Mouse (Mus musculus) urinary bladder, adult 2 months (tissue): ENCODE measurements around the gene Rap1b. TPM values are rescaled to one million over a fixed set of nuclear protein-coding genes. Genes with fewer than 3 reads are reported as not detected.

Source experiments
- DNase-seq: peaks from one replicate; pipeline ENCODE4 v3.0.0; 2022; ENCODE audit warnings: low spot score
- polyA plus RNA-seq: library from polyadenylated mRNA; depleted of rRNA; stranded (reverse); fragments of >200 nt; gene quantifications from 2 replicates; pipeline ENCODE4 v1.2.3, GENCODE M21; 2012

The Rap1b gene
- polyA plus RNA-seq, 1 experiment, result 114 TPM

GRCm38 (mm10) chr10:117783786-117784420 lies 61.9 kb downstream of the Rap1b start:
- no peak for DNase-seq

GRCm38 (mm10) chr10:117782491-117783260 lies 63.2 kb downstream of the Rap1b start:
- no peak for DNase-seq

GRCm38 (mm10) chr10:117782056-117782455 lies 63.8 kb downstream of the Rap1b start:
- no peak for DNase-seq

- DNase-seq, result no peak
Measured at GRCm38 (mm10) chr10:117781021-117781725, 64.7 kb downstream of the Rap1b start.

DNA sequence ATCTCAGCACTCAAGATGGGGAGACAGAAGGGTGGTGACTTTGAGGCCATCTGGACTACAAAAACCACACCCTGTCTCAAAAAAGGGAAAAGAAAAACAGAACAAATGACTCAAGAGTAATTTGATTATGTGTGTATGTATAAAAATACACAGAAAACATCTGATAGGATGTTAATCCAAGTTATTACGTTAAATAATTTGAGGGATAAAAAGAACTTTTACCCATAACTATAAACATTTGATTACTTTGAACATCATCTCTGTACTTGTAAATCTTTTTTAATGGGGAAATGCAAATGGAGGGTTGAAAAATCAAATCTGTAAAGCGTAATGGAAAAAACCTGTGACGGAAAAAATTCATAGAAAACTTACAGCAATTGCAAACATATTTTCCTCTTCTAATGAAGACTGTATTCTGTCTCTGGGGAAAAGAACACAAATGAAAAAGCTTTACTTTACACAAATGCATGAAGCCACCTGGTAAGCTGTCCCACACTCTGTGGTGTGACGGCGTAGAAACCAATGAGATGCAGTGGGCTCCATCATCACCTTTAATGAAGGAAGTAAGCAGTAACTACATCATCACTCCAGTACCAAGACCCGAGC lies 65.4 kb downstream of the Rap1b start:
- no peak for DNase-seq

DNA sequence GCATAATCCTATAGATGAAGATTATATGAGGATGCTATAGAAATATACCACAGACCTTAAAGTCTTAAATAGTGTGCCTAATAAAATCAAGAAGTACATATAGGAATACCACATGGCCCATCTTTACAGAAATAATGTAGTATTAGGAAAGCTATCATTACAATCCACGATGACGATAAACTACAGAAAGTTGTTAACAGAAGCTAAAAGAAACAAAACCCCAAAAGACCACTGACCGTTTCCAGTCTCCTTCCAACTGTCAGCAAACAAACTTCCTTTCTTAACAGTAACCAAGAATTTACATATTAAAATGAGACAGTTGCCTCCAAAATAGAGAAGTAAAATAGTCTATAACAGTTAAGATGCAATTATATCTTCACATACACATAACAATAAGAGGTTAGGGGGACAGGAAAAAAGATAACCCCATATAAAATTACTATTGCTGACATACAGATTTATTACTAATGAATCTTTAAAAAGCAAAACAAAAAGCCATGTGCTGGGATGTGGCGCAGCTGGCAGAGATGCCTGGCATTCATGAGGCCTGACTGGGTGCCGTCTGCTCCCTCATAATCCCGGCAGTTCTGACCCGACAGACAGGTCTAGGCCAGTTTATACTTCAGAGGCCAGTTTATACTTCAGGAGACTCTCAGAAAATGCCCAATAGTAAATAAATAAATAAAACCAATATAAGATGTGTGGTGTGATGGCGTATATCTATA lies 66.1 kb downstream of the Rap1b start:
- no peak for DNase-seq

DNA sequence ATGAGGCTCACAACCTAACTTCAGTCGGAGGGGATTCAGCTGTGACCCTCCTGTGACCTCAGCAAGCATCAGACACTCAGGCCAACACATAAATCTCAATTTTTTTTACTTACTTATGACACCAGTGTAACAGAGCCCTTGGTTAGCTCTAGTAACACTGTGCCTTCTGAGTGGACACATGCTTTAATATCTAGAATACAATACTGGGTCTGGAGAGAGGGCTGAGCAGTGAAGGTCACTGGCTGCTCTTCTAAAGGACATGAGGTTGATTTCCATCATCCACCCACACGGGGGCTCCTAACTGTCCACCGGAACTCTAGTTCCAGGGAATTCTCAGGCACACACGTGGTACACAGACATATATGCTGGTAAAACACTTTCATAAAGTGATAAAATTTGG lies 66.9 kb downstream of the Rap1b start:
- no peak for DNase-seq

DNA sequence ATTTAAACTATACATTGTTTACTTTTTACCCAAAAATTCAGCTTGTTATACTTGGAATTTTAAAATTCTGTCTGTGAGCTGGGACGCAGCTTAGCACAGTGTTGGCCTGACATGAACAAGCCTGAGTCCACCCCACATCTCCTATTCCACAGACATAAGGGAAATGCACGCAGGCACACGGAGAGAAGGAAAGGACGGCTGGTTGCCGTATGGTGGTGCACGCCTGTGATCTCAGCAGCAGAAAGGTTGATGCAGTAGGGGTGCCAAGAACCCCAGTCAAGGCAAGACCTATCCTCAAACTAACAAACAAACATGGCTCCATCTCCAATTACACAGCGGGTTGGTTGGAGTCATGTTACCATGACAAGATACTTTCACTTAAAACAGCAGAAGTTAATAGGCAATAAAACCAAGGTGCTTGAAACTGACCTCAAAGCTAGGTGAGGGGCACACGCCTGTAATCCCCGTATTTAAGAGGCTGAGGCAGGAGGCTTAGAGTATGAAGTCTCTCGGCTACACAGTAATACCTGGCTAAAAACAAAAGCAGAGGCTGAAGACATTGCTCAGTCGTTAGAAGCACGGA lies 67.4 kb downstream of the Rap1b start:
- no peak for DNase-seq

DNA sequence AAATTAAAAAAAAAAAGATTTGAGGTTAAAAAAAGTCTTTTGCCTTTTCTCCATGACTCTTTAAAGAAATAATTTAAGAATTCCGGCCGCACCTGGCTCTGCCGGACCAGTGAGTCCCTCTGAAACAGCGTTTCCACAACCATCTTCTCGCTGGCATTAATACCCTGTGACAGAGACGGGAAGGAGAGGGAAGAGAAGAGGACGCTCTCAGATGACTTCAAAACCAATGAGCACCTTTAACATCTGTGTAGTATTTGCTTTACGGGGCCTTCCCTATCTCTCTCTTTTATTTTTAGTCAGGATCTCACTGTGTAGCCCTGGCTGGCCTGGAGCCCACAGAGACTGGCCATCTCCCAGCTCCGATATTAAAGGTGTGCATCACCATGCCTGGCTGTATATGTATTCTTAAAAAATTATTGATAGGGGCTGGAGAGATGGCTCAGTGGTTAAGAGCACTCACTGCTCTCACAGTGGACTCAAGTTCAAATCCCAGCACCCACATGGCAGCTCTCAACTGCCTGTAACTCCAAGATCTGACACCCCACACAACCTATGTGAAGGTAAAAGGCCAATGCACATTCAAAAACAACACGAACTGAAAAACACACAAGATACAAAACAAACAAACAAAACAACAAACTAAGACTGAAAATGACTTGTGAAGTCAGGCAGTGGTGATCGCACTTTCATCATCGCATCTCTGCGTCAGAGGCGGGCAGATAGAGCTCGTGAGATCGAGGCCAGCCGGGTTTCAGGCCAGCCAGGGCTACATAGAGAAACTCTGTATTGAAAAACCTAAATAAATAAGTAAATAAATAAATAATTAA lies 68.1 kb downstream of the Rap1b start:
- no peak for DNase-seq

- DNase-seq, result no peak
Measured at GRCm38 (mm10) chr10:117777103-117777470, 68.7 kb downstream of the Rap1b start.

GRCm38 (mm10) chr10:117776281-117777102 lies 69.3 kb downstream of the Rap1b start:
- no peak for DNase-seq

- DNase-seq, result no peak
Measured at GRCm38 (mm10) chr10:117775401-117776144, 70.3 kb downstream of the Rap1b start.

DNA sequence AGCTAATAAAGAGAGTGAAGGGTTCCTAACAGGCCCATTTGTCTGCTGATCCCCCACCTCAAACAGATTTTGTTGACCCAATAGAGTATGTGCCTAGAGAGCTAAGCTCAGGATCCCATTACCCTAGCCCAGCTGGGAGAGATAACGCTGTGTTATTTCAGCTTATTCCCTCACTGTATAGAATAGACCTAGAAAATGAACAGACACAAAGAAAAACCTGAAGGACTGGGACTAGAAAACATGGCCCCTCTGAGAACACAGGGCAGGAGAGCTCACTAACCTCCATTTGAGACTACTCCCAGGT lies 71.1 kb downstream of the Rap1b start:
- DNase-seq, result no peak

GRCm38 (mm10) chr10:117774011-117774816 lies 71.6 kb downstream of the Rap1b start:
- DNase-seq, result no peak

DNA sequence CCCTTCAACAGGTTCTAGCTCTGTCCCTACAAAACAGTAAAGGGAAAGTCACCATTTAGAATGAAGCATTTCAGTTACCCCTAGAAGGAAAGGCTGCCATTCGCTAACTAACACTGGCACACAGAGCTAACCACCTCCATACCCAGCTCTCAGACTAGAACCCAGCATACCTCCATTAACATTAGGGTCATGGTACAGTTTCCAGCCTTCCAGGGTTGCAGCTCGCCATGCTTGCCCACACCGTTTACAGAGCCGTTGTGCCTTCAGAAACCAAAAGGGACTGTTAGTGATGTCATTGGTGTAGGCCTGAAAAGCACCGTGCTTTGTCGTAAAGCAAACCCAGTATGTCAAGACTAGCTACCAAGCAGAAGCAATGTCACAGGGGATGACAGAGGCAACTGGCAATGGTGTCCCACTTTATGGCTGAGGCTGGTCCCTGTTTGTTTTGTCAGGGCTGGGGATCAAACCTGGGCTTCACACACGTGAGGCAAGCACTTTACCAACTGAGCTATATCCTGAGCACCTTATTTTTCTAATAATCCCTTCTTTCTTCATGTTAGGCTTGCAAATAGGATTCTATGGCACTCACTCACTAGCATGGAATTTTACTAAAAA lies 72.6 kb downstream of the Rap1b start:
- DNase-seq, result no peak

DNA sequence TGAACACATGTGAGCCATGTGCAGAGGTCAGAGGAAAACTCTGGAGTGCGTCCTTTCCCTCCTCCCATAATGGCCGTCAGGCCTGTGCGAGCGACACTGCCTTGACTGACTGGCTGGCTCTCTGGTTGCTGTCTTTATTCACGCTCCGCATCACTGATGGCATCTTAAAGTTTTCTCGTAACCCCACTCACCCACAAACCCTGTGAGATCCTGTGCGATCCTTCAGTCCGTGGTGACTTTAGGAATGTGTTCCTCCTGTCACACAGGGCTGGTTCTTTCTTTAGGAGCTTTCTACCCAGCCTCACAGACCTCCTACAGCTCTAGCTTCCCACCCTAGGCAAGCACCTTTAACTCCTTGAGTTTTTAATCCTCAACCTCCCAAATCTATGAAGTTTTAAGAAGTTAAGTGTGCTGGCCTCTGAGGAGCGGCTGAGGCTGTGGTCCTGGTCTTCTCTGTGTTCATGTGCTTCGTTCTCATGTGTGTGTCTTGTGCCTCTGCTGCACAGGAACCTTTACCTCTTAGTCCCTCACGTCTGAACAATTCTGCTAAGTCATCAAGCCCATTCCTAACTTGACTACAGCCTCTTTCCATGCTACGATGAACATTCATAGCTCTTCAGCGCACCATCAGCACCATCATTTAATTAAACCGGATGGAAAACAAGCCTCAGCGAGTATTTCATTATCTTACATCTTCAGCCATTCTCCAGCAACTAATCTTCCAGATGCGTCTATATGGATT lies 73.3 kb downstream of the Rap1b start:
- DNase-seq, result no peak

- no peak for DNase-seq
Measured at GRCm38 (mm10) chr10:117771131-117771510, 74.7 kb downstream of the Rap1b start.
